Mouse (Mus musculus) brain, embryonic 14.5 days (tissue): ENCODE results near the gene Siglec1.

Experiments
- CTCF ChIP-seq: fragments of 200-500 bp; IDR thresholded peaks from 2 replicates; pipeline ENCODE4 v1.5.1; 2012; ENCODE audit warnings: inconsistent platforms, mild to moderate bottlenecking, moderate library complexity, borderline replicate concordance; ENCODE audit not compliant: insufficient read depth, insufficient read length; ENCODE audit errors: extremely low read depth
- POLR2A ChIP-seq: fragments of 200-500 bp; IDR thresholded peaks from 2 replicates; pipeline ENCODE4 v1.6.1; 2012; ENCODE audit warnings: mild to moderate bottlenecking, inconsistent platforms, borderline replicate concordance; ENCODE audit not compliant: poor library complexity, insufficient read depth, insufficient read length, severe bottlenecking; ENCODE audit errors: extremely low read depth

DNA sequence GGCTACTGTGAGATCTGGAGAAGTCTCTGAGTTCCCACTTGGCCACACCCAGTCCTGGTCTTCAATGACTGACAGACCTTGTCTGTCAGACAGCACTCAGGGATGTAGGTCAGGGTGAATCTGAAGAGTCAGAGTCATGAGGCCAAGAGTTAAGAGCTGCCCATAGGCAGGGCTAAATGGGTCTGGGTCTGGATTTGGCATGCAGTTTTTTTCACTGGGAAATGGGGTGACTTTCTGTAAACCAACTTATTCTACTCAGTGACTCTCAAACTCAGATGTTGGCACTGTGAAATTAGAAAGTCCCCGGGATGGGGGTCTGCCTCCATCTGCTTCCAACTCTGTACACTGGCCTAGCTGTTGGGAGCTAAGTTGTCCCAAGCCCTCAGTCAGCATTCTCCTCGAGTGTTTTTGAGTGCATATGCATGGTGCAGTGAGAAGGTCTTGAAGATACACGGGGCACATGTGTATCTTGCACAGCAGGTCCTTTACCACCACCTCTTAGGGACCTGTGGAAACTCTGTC, 42.1 kb upstream of the Siglec1 start:
- no peak for TF ChIP-seq POLR2A
- TF ChIP-seq CTCF: no peak
